Mouse (Mus musculus): ENCODE measurements around the gene Lpp. TPM values are rescaled to one million over a fixed set of nuclear protein-coding genes. Genes with fewer than 3 reads are reported as not detected.
A peak's percentile ranks its signal among the peaks of the same experiment; 100 is the strongest.

Lpp gene
- total RNA-seq, 2 experiments from 2014 or later, result 29.5 to 32.5 TPM

GRCm38 (mm10) chr16:24492194-24492940 is 99.1 kb downstream of the Lpp start:
- intact Hi-C loops (cut with DNase I), result loop anchor here (5.0 kb wide), 1 partner anchor 570 kb away; no protein-coding TSS in a partner anchor
- peak in 1 of 2 experiments; percentile 42 for DNase-seq

- DNase-seq, result no peak
- intact Hi-C loops (cut with DNase I), result loop anchor here (5.0 kb wide), 1 partner anchor 568 kb away; no protein-coding TSS in a partner anchor
Measured at GRCm38 (mm10) chr16:24494531-24494930, 101.2 kb downstream of the Lpp start.

- no peak for DNase-seq
- intact Hi-C loops (cut with DNase I), result no loop called here
Measured at GRCm38 (mm10) chr16:24495461-24495860, 102.2 kb downstream of the Lpp start.

- DNase-seq, result no peak
- intact Hi-C loops (cut with DNase I), result no loop called here
Measured at GRCm38 (mm10) chr16:24496635-24497034, 103.3 kb downstream of the Lpp start.

GRCm38 (mm10) chr16:24497413-24497812 is 104.1 kb downstream of the Lpp start:
- DNase-seq, result no peak
- intact Hi-C loops (cut with DNase I), result no loop called here

- DNase-seq, result no peak
- intact Hi-C loops (cut with DNase I), result no loop called here
Measured at GRCm38 (mm10) chr16:24498103-24498659, 104.9 kb downstream of the Lpp start.

GRCm38 (mm10) chr16:24501197-24501596 is 107.9 kb downstream of the Lpp start:
- DNase-seq, result no peak
- intact Hi-C loops (cut with DNase I), result no loop called here

- no peak for DNase-seq
- intact Hi-C loops (cut with DNase I), result no loop called here
Measured at GRCm38 (mm10) chr16:24501628-24502294, 108.5 kb downstream of the Lpp start.

GRCm38 (mm10) chr16:24502295-24502823 is 109.1 kb downstream of the Lpp start:
- no peak for DNase-seq
- intact Hi-C loops (cut with DNase I), result no loop called here

- DNase-seq, result no peak
- intact Hi-C loops (cut with DNase I), result no loop called here
Measured at GRCm38 (mm10) chr16:24504838-24505605, 111.7 kb downstream of the Lpp start.

- intact Hi-C loops (cut with DNase I), result no loop called here
Measured at GRCm38 (mm10) chr16:24506237-24506636, 112.9 kb downstream of the Lpp start.

GRCm38 (mm10) chr16:24506740-24507139 is 113.4 kb downstream of the Lpp start:
- DNase-seq, result no peak
- intact Hi-C loops (cut with DNase I), result no loop called here

More at GRCm38 (mm10) chr16:24506237-24506636, 112.9 kb downstream of the Lpp start:
- DNase-seq, result no peak

GRCm38 (mm10) chr16:24507927-24508540 is 114.7 kb downstream of the Lpp start:
- intact Hi-C loops (cut with DNase I), result no loop called here
- DNase-seq, result no peak

GRCm38 (mm10) chr16:24509100-24509812 is 115.9 kb downstream of the Lpp start:
- intact Hi-C loops (cut with DNase I), result no loop called here
- no peak for DNase-seq

- intact Hi-C loops (cut with DNase I), result no loop called here
- DNase-seq, result no peak
Measured at GRCm38 (mm10) chr16:24509813-24510166, 116.5 kb downstream of the Lpp start.

GRCm38 (mm10) chr16:24513228-24513627 is 119.9 kb downstream of the Lpp start:
- intact Hi-C loops (cut with DNase I), result no loop called here
- DNase-seq, result no peak

- intact Hi-C loops (cut with DNase I), result no loop called here
- DNase-seq, result no peak
Measured at GRCm38 (mm10) chr16:24514802-24515727, 121.8 kb downstream of the Lpp start.

- no peak for DNase-seq
- intact Hi-C loops (cut with DNase I), result no loop called here
Measured at GRCm38 (mm10) chr16:24516993-24517392, 123.7 kb downstream of the Lpp start.
